Mouse (Mus musculus) stomach, postnatal 0 days (tissue): ENCODE results near the gene Olfr389.

Source experiments
- CTCF ChIP-seq: IDR thresholded peaks from 2 replicates; pipeline ENCODE4 v1.5.1; 2016; ENCODE audit warnings: antibody characterized with exemption, low read depth, mild to moderate bottlenecking, moderate library complexity
- EP300 ChIP-seq: optimal IDR thresholded peaks from 2 replicates; pipeline ENCODE3; 2016; ENCODE audit warnings: antibody characterized with exemption

GRCm38 (mm10) chr11:73816949-73817348 lies 36.4 kb upstream of the Olfr389 start, which contains the start of gene Olfr392:
- TF ChIP-seq CTCF: no peak
- no peak for TF ChIP-seq EP300
